Mouse (Mus musculus) layer of hippocampus, adult 2 months (tissue): Measurements from ENCODE around the gene Uhrf1bp1. TPM values are rescaled to one million over a fixed set of nuclear protein-coding genes. Genes with fewer than 3 reads are reported as not detected.
A peak's percentile ranks its signal among the peaks of the same experiment; 100 is the strongest.
"Not testable (repeated sequence)": the region's sequence is repeated elsewhere in the genome, so short reads cannot be mapped to it uniquely, and the experiment has no call there.

Experiments
- DNase-seq, 2 experiments: peaks; one replicate each; pipeline ENCODE4 v3.0.0; 2022; ENCODE audit warnings: low spot score in 2 of 2
- H3K27ac ChIP-seq: fragments of 200-600 bp; 2 replicates; pipeline ENCODE4 v1.8.1; 2022
- H3K4me3 ChIP-seq: fragments of 200-600 bp; 2 replicates; pipeline ENCODE4 v1.8.1; 2022; ENCODE audit warnings: mild to moderate bottlenecking
- CTCF ChIP-seq: fragments of 200-600 bp; conservative IDR thresholded peaks from 2 replicates; pipeline ENCODE4 v1.8.1; 2022; ENCODE audit warnings: antibody characterized with exemption, mild to moderate bottlenecking, moderate library complexity
- total RNA-seq, 2 experiments: library from RNA; stranded (reverse); gene quantifications; 2 replicates each; pipeline ENCODE4 v1.2.3; 2021

Uhrf1bp1 gene
- total RNA-seq, 2 experiments from 2014 or later, result 13.5 to 13.9 TPM

DNA sequence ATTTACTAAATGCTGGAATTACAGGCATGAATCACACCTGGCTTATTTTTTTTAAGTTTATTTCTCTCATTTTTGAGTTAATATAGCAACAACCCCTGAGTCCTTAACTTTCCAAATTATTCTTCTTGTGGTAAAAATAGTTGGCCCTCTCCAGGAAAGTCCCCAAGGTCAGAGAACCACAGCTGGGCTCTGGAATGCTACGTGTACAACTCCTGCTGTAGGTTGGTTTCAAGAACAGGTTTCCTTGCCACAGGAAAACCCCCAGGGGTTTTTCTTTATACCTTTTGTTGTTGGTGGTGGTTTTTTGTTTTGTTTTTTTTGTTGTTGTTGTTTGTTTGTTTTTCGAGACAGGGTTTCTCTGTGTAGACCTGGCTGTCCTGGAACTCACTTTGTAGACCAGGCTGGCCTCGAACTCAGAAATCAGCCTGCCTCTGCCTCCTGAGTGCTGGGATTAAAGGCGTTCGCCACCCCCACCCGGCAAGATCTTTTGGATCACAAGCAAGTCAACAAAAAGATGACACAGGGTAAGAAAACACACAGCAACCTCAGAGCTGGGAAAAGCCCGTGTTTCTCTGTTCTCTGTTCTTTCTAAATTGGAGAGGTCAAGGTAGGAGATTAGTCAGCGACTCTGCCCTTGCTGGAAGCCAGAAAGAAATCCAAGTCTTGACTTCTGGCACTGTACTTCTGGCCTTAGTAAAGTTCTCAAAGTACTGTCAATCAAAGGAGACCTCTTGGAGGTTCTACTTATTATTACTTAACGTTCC is 32.9 kb upstream of the Uhrf1bp1 start:
- no peak for DNase-seq
- Histone ChIP-seq H3K27ac (no peak overlapping the region), H3K4me3 (no peak overlapping the region)
- TF ChIP-seq CTCF, result no peak

- no peak for DNase-seq
- no peak for TF ChIP-seq CTCF
- Histone ChIP-seq H3K4me3 (no peak overlapping the region), H3K27ac (no peak overlapping the region)
These were observed 31.3 kb upstream of the Uhrf1bp1 start for GRCm38 (mm10) chr17:27824941-27825340.

DNA sequence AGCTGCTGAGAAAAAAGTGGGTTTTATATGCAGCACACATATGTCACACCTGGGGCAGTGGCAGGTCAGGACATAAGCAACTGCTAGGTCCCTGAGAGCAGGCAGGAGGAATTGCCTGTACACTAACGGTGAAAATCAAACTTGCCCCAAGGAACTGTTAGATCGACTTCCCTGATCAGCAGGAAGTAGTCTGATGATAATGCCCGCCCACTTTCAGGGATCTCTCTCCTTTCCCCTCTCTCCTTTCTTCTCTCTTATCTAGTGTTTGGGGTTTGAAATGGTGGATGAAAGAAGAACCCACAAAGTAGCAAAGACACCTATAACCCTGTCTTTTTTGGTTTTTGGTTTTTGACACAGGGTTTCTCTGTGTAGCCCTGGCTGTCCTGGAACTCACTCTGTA is 30.7 kb upstream of the Uhrf1bp1 start:
- no peak for DNase-seq
- no peak overlapping the region for H3K27ac ChIP-seq
- no peak for TF ChIP-seq CTCF
- H3K4me3 ChIP-seq, result no peak overlapping the region

DNA sequence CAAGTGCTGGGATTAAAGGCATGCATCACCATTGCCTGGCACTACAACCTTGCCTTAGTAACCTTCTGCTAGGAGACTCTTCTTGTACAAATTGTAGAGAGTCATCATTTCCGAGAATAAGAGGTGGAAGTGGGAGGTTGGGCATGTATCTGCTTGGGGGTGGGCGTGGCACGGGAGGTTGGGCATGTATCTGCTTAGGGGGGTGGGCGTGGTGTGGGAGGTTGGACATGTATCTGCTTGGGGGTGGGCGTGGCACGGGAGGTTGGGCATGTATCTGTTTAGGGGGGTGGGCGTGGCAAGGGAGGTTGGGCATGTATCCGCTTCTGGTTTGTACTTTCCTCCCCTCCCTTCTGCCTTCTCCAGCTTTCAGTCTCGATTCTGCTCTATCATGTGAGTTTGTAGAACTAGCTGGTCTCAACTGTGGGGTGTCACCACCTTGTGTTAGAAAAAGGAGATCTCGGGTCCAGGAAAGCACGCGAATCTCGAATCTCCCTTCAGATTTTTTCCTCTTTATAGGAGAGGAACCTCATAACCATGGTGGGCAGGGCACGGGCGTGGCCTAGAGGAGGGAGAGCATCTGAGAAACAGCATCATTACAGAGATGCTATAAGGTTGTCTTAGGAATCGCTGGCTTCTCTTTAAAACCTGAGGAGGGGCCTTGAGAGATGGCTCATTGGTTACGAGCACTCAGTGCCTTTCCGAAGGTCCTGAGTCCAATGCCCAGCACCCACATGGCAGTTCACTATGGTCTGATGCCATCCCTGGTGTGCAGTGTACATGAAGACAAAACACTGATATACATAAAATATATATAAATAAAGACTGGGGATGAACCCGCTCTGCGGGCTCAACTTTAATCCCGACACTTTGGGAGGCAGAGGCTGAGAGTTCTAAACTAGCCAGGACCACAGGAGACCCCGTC is 30.0 kb upstream of the Uhrf1bp1 start:
- DNase-seq, result peak in 1 of 2 experiments; percentile 39
- H3K27ac ChIP-seq, result no peak overlapping the region
- TF ChIP-seq CTCF, result peak; percentile 31
- H3K4me3 ChIP-seq, result peak overlapping the region; percentile 8; the same call in 1 of the 2 replicates

DNA sequence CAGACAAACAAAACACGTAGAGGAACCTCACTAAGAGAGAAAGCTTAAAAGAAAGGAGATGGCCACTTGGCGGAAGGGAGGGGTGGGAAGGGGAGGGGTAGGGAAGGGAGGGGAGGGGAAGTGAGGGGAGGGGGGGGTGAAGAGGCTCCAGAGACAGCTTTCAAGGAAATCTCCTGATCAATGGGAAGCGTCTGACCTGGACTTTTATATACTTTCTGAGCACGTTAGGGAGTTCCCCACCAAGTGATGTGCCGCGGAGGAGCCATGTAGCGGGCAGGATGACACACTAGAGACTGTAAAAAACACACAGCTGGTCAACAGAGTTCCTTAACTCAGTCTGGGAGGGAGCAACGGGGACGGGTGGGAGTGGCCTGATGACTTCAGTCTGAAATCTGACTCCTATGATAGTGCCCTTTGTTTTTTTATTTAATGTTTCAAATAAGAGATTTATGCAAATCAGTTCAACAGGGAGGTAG is 29.3 kb upstream of the Uhrf1bp1 start:
- H3K27ac ChIP-seq, result no peak overlapping the region

GRCm38 (mm10) chr17:27827511-27827910 is 28.7 kb upstream of the Uhrf1bp1 start:
- H3K27ac ChIP-seq, result no peak overlapping the region
- H3K4me3 ChIP-seq, result no peak overlapping the region
- no peak for DNase-seq
- TF ChIP-seq CTCF, result no peak

More for the DNA sequence above, 29.3 kb upstream of the Uhrf1bp1 start:
- H3K4me3 ChIP-seq, result no peak overlapping the region
- TF ChIP-seq CTCF, result no peak
- DNase-seq, result no peak

DNA sequence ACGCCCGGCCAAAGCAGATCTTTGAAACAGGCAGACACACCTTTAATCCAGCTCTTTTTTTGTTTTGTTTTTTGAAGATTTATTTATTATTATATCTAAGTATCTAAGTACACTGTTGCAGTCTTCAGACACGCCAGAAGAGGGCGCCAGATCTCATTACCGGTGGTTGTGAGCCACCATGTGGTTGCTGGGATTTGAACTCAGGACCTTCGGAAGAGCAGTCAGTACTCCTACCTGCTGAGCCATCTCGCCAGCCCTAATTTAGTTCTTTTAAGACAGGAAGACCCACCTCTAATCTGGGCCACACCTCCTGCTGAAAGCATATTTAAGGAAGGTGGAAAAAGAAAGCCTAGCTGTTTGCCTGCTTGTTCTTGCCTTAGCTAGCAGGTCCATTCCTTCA is 25.8 kb upstream of the Uhrf1bp1 start:
- DNase-seq, result no peak
- no peak overlapping the region for H3K4me3 ChIP-seq
- H3K27ac ChIP-seq, result no peak overlapping the region
- TF ChIP-seq CTCF, result peak; percentile 67

- H3K27ac ChIP-seq, H3K4me3 ChIP-seq, DNase-seq: not testable (repeated sequence)
These were observed 18.4 kb upstream of the Uhrf1bp1 start, which contains the start of gene Snrpc for GRCm38 (mm10) chr17:27837850-27838249. Gene Snrpc, plus strand, starts transcription at chr17:27838150.

DNA sequence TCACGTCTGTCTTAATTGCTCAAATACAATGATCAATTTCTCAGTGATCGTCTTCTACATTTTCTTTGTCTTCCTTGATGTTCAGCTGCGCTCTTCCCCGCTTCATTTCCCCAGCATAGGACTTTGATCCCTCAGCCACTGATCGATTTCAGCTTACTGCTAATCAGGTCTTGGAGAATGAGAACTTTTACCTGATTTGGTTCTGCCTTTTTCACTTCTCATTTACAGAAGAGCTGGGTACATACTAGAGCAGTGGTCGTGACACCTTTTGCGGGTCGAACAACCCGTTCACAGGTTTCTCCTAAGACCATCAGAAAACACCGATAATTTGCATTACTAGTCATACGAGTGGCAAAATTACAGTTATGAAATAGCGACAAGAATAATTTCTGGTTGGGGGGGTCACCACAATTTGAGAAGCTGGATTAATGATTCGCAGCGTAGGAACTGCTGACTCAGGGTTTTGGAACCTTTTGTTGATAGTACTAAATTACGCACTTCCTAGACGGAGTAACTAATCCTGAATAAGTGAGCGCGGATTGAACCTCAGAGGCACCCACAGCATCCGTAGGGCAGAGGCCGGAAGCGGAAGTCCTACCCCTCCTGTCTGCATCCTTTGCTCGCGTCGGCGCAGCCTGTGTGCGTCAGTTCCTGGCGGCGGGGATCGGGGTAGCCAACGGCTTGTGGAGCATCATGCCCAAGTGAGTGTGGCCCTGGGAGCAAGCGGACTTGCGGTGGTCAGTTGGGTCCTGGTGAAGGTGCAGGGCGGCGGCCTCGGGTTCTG is 16.6 kb upstream of the Uhrf1bp1 start:
- TF ChIP-seq CTCF, result peak; percentile 29
- Histone ChIP-seq H3K27ac (peak overlapping the region; percentile 84), H3K4me3 (peak overlapping the region; percentile 99)
- peak; percentile 97 to 98 for DNase-seq

DNA sequence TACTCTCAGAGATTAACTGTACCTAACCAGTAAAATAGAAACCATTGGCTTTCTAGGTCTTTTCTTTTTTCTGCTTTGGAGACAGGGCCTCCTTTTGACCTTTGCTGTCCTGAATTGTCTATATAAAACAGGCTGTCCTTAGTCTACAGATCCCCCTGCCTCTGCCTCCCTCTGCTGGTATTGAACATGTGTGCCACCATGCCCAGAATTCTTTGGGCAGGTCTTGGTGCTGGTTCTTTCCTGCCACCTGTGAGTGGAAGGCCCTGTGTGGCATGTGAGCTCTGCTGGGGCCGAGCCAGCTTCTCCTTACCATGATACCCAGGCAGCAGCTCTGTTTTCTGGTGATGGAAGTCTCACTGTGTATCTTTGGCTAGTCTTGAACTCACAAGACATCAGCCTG is 7.9 kb upstream of the Uhrf1bp1 start:
- peak; percentile 18; the same call in 1 of the 2 replicates for TF ChIP-seq CTCF
- no peak overlapping the region for H3K4me3 ChIP-seq
- H3K27ac ChIP-seq, result no peak overlapping the region
- no peak for DNase-seq

DNA sequence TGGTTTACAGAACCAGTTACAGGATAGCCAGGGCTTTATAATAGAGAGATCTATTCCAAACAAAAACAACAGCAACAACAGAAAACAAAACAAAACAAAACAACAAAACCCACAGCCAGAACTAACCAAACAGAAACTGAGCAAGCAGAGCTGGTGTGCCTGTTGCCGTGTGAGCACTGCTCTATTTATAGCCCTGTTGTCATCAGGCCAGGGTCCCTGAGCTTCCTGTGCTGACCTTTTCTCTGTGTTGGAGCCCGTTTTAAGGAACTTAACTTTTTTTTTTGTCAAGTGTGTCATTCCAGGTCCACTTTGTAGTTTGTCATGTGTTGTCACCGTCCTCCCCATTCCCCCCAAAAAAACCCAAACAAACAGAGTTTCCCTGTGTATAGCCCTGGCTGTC is 5.2 kb upstream of the Uhrf1bp1 start:
- no peak for TF ChIP-seq CTCF
- Histone ChIP-seq H3K4me3 (no peak overlapping the region), H3K27ac (no peak overlapping the region)
- DNase-seq, result no peak

DNA sequence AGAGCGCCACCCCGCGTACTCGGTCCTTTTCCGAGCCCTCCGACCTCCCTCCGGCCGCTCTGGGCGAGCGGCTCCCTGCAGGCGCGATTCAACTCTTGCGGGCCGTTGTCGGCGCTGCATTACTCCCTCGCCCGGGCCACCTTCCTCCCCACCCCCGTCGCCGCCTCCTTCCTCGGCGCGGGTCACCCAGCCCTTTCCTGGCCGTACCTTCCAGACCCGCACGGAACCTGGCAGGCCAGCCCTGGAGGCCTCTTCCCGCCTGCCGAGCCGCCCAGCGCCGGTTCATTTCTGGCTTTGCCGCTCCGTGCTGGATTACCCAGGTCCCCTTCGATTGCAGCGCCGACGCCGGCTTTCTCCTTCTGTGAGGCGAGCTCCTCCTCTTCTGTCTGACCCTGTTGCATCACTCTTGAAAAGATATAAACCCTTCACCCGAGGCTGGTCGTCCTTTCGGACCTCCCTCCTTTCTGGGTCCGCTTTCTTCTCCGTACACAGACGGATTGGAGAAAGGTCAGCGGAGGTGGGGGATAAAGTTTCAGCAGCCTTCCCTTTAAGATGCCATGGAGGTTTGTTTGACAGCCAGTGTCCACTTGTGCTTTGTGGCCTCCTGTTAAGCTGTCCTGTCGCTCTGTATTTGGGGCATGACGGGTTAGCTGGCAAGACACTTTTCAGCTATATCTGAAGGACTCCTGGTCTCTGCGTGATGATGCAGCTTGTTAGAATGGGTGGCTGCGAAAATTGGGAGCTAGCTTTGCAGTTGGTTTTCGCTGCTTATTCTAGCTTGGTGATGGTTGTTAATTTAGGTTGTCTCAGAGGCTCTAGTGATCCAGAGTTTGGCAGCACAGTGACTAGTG is 782 bp downstream of the Uhrf1bp1 start:
- H3K27ac ChIP-seq, result peak overlapping the region; percentile 89
- 0 out of 2 replicates have a peak, but pooled peaks have one; percentile 17 for TF ChIP-seq CTCF
- peak overlapping the region; percentile 98 for H3K4me3 ChIP-seq
- DNase-seq, result peak in 1 of 2 experiments; percentile 35
